8 mouse cellular contexts compared by ENCODE assay signal in genomic region chr9:82975342-82976215, GRCm38 (mm10). TPM values are rescaled to one million over a fixed set of nuclear protein-coding genes. Genes with fewer than 3 reads are reported as not detected.
A peak's percentile ranks its signal among the peaks of the same experiment; 100 is the strongest.
DNase-seq lines count a peak whose midpoint lies in the region; ATAC-seq and TF ChIP-seq lines count a peak whose summit lies in the region.

Phip (minus strand) TSS chr9:82975516.

- peaks cover 1 to 17% of the 10 kb centered on the region in 2 experiments; a peak in 3 of 4 replicates for H3K36me3 ChIP-seq in MEL (ENCODE audit: control insufficient read depth in 1 of 2, insufficient read depth in 2 of 2, low read length in 2 of 2)
- no peaks in the 10 kb centered on the region for H3K36me3 ChIP-seq in forebrain, postnatal 0 days (ENCODE audit: insufficient read depth)
- H3K36me3 ChIP-seq in lung, postnatal 0 days (ENCODE audit: insufficient read depth, low read length) = no peaks in the 10 kb centered on the region

- under 1% methylated on average over 79 of the region's 79 CpGs for WGBS in cerebellum, adult 2 months
- 2% methylated on average over 75 of the region's 79 CpGs for WGBS in forebrain, postnatal 0 days
- WGBS in lung, postnatal 0 days = under 1% methylated on average over 66 of the region's 79 CpGs

- H3K27me3 ChIP-seq in MEL (ENCODE audit: control insufficient read depth in 1 of 2, insufficient read depth in 2 of 2, low read length in 2 of 2) = no peaks in the 10 kb centered on the region
- H3K27me3 ChIP-seq in cerebellum, adult 2 months (ENCODE audit: control insufficient read depth, insufficient read depth, low read length) = no peaks in the 10 kb centered on the region
- no peaks in the 10 kb centered on the region for H3K27me3 ChIP-seq in forebrain, postnatal 0 days (ENCODE audit: insufficient read depth, low read length)
- no peaks in the 10 kb centered on the region for H3K27me3 ChIP-seq in lung, postnatal 0 days (replicated peaks; ENCODE audit: insufficient read depth, low read length)

- no peaks in the 10 kb centered on the region for H3K9me3 ChIP-seq in MEL (replicated peaks; ENCODE audit: insufficient read depth, low read length)
- no peaks in the 10 kb centered on the region for H3K9me3 ChIP-seq in forebrain, postnatal 0 days (ENCODE audit: low read length)
- H3K9me3 ChIP-seq in lung, postnatal 0 days (ENCODE audit: low read length) = no peaks in the 10 kb centered on the region

- H3K4me2 ChIP-seq in forebrain, postnatal 0 days (ENCODE audit: low read depth) = peak within 1 kb of the TSS; percentile 69
- H3K4me2 ChIP-seq in lung, postnatal 0 days (replicated peaks; ENCODE audit: low read depth, low read length) = peak within 1 kb of the TSS; percentile 66

- H3K79me2 ChIP-seq in MEL (ENCODE audit: control insufficient read depth, insufficient read depth, low read length, poor library complexity) = peaks cover 32% of the 10 kb centered on the region

- peak within 1 kb of the TSS; percentile 99 for H3K9ac ChIP-seq in MEL (ENCODE audit: control insufficient read depth, low read depth, low read length, poor library complexity, severe bottlenecking)
- peak within 1 kb of the TSS; percentile 89 for H3K9ac ChIP-seq in forebrain, postnatal 0 days
- peak within 1 kb of the TSS; percentile 82 for H3K9ac ChIP-seq in lung, postnatal 0 days (replicated peaks; ENCODE audit: low read depth)

- peak; percentile 76 to 88 for TF ChIP-seq POLR2A in MEL (IDR thresholded peaks at IDR 0.05; ENCODE audit: control insufficient read depth in 1 of 2, insufficient read depth in 1 of 2, low read depth in 1 of 2, low read length in 2 of 2, poor library complexity in 1 of 2)
- TF ChIP-seq POLR2A in cerebellum, adult 2 months (IDR thresholded peaks at IDR 0.05; ENCODE audit: borderline replicate concordance, insufficient read depth, low read length) = peak; percentile 86

- TF ChIP-seq EP300 in MEL (IDR thresholded peaks at IDR 0.05; ENCODE audit: low read depth in 1 of 2, low read length in 2 of 2) = peak in 1 of 2 experiments; percentile 18; a peak in 1 of 4 replicates
- TF ChIP-seq EP300 in lung, postnatal 0 days (IDR thresholded peaks at IDR 0.05) = 0 out of 2 replicates have a peak, but pooled peaks have one; percentile 51

- H3K27ac ChIP-seq in MEL (ENCODE audit: control insufficient read depth, low read depth, low read length) = peak within 1 kb of the TSS; percentile 100
- peak within 1 kb of the TSS; percentile 92 for H3K27ac ChIP-seq in cerebellum, adult 2 months (ENCODE audit: insufficient read depth, low read length)
- H3K27ac ChIP-seq in forebrain, postnatal 0 days (ENCODE audit: low read depth, low read length) = peak within 1 kb of the TSS; percentile 100
- H3K27ac ChIP-seq in lung, postnatal 0 days (ENCODE audit: low read length) = peak within 1 kb of the TSS; percentile 100

- H3K4me1 ChIP-seq in MEL (ENCODE audit: control insufficient read depth in 1 of 2, insufficient read depth in 2 of 2, low read length in 2 of 2) = peaks cover 6 to 9% of the 10 kb centered on the region in 2 experiments
- no peaks in the 10 kb centered on the region; the same call in 1 of the 2 replicates for H3K4me1 ChIP-seq in cerebellum, adult 2 months (ENCODE audit: control insufficient read depth, insufficient read depth, low read length)
- H3K4me1 ChIP-seq in forebrain, postnatal 0 days (ENCODE audit: insufficient read depth) = peaks cover 8% of the 10 kb centered on the region
- peaks cover 4% of the 10 kb centered on the region; the same call in 1 of the 2 replicates for H3K4me1 ChIP-seq in lung, postnatal 0 days (ENCODE audit: insufficient read depth, low read depth, low read length)

- peak; percentile 80 for ATAC-seq in forebrain, postnatal 0 days
- peak; percentile 82 for ATAC-seq in lung, postnatal 0 days

- no peak for TF ChIP-seq CTCF in MEL (IDR thresholded peaks at IDR 0.05 in 2 of 3, conservative IDR thresholded peaks at IDR 0.05 in 1 of 3; ENCODE audit: control insufficient read depth in 1 of 3, insufficient read depth in 1 of 3, low read depth in 2 of 3, low read length in 3 of 3, poor library complexity in 1 of 3, severe bottlenecking in 1 of 3)
- no peak for TF ChIP-seq CTCF in cerebellum, adult 2 months (IDR thresholded peaks at IDR 0.05; ENCODE audit: borderline replicate concordance, insufficient read depth, low read depth, low read length)
- TF ChIP-seq CTCF in forebrain, postnatal 0 days (IDR thresholded peaks at IDR 0.05; ENCODE audit: low read depth) = peak; percentile 18; the same call in 1 of the 2 replicates
- peak; percentile 33; the same call in 1 of the 2 replicates for TF ChIP-seq CTCF in lung, postnatal 0 days (IDR thresholded peaks at IDR 0.05)

- peak within 1 kb of the TSS; percentile 86 to 100 for H3K4me3 ChIP-seq in MEL (ENCODE audit: control insufficient read depth in 1 of 2, insufficient read depth in 1 of 2, low read depth in 2 of 2, low read length in 2 of 2)
- peak within 1 kb of the TSS; percentile 88 for H3K4me3 ChIP-seq in cerebellum, adult 2 months (replicated peaks; ENCODE audit: insufficient read depth, low read depth, low read length)
- peak within 1 kb of the TSS; percentile 95 for H3K4me3 ChIP-seq in forebrain, postnatal 0 days (ENCODE audit: low read depth, low read length)
- peak within 1 kb of the TSS; percentile 99 for H3K4me3 ChIP-seq in lung, postnatal 0 days (ENCODE audit: low read depth, low read length)

- peak; percentile 95 for DNase-seq in MEL (ENCODE audit: low read depth, low spot score)
- DNase-seq in cerebellum, adult 2 months = peak; percentile 96 to 98
- peak; percentile 98 for DNase-seq in forebrain, postnatal 0 days
- peak; percentile 97 for DNase-seq in heart, postnatal 4 days
- peak; percentile 93 for DNase-seq in layer of hippocampus, adult 9-11 months
- DNase-seq in lung, postnatal 0 days (ENCODE audit: low spot score) = peak; percentile 96
- DNase-seq in ovary, postnatal 14 days (ENCODE audit: low spot score) = peak; percentile 95
- peak; percentile 97 for DNase-seq in thymus, postnatal 14 days

- TF ChIP-seq RAD21 in MEL (IDR thresholded peaks at IDR 0.05; ENCODE audit: low read depth, low read length) = no peak

TF ChIP-seq in MEL, 35 proteins besides CTCF, POLR2A, EP300 and RAD21 (continues in another document):
- TF ChIP-seq SMC3 (IDR thresholded peaks at IDR 0.05; ENCODE audit: low read depth, low read length) = no peak
- peak; percentile 57 for TF ChIP-seq MAX (IDR thresholded peaks at IDR 0.05; ENCODE audit: low read length)
- peak; percentile 59 for TF ChIP-seq TCF12 (IDR thresholded peaks at IDR 0.05; ENCODE audit: low read depth, low read length)
- TF ChIP-seq USF1 (IDR thresholded peaks at IDR 0.05; ENCODE audit: low read depth, low read length) = no peak
- TF ChIP-seq TAL1 (IDR thresholded peaks at IDR 0.05; ENCODE audit: low read length) = no peak
- TF ChIP-seq MYB (IDR thresholded peaks at IDR 0.05; ENCODE audit: low read depth, low read length) = no peak
- TF ChIP-seq POLR2AphosphoS2 (IDR thresholded peaks at IDR 0.05; ENCODE audit: low read length) = peak; percentile 91
- TF ChIP-seq CHD2 (IDR thresholded peaks at IDR 0.05; ENCODE audit: low read length) = 0 out of 2 replicates have a peak, but pooled peaks have one; percentile 22
- 0 out of 2 replicates have a peak, but pooled peaks have one; percentile 12 for TF ChIP-seq ELF1 (IDR thresholded peaks at IDR 0.05; ENCODE audit: low read depth, low read length)
- TF ChIP-seq RCOR1 (IDR thresholded peaks at IDR 0.05; ENCODE audit: low read depth, low read length) = peak; percentile 43; the same call in 1 of the 2 replicates
- peak; percentile 23; the same call in 1 of the 2 replicates for TF ChIP-seq NRF1 (IDR thresholded peaks at IDR 0.05; ENCODE audit: insufficient read depth, low read depth, low read length, poor library complexity, severe bottlenecking)
- TF ChIP-seq USF2 (IDR thresholded peaks at IDR 0.05; ENCODE audit: borderline replicate concordance in 1 of 2, insufficient read depth in 1 of 2, low read depth in 1 of 2, low read length in 2 of 2) = no peak
- peak; percentile 94; the same call in 1 of the 2 replicates for TF ChIP-seq UBTF (IDR thresholded peaks at IDR 0.05; ENCODE audit: borderline replicate concordance, insufficient read depth, low read depth, low read length)
- peak; percentile 30; the same call in 1 of the 2 replicates for TF ChIP-seq ETS1 (IDR thresholded peaks at IDR 0.05; ENCODE audit: low read depth, low read length)
- TF ChIP-seq ZKSCAN1 (IDR thresholded peaks at IDR 0.05; ENCODE audit: low read depth, low read length) = peak; percentile 35; the same call in 1 of the 2 replicates
- TF ChIP-seq TBP (IDR thresholded peaks at IDR 0.05; ENCODE audit: low read depth, low read length) = peak; percentile 83
- no peak for TF ChIP-seq E2F4 (IDR thresholded peaks at IDR 0.05; ENCODE audit: borderline replicate concordance, low read depth, low read length)
- TF ChIP-seq JUND (IDR thresholded peaks at IDR 0.05; ENCODE audit: low read depth, low read length) = no peak
- peak; percentile 65; the same call in 1 of the 2 replicates for TF ChIP-seq CHD1 (IDR thresholded peaks at IDR 0.05; ENCODE audit: low read depth, low read length)
- TF ChIP-seq ZC3H11A (IDR thresholded peaks at IDR 0.05; ENCODE audit: low read depth, low read length) = no peak
- TF ChIP-seq MAFK (IDR thresholded peaks at IDR 0.05; ENCODE audit: borderline replicate concordance, low read depth, low read length) = no peak
- TF ChIP-seq SIN3A (IDR thresholded peaks at IDR 0.05; ENCODE audit: low read length) = peak; percentile 70
- peak; percentile 88 for TF ChIP-seq MYC (IDR thresholded peaks at IDR 0.05; ENCODE audit: low read depth, low read length)
- peak; percentile 87 for TF ChIP-seq KAT2A (conservative IDR thresholded peaks at IDR 0.05; ENCODE audit: low read depth, low read length)
- TF ChIP-seq BHLHE40 (IDR thresholded peaks at IDR 0.05; ENCODE audit: borderline replicate concordance, low read depth, low read length) = no peak
- TF ChIP-seq NELFE (IDR thresholded peaks at IDR 0.05; ENCODE audit: low read depth, low read length) = peak; percentile 88
- peak; percentile 98 for TF ChIP-seq ZNF384 (IDR thresholded peaks at IDR 0.05; ENCODE audit: low read depth, low read length)
- TF ChIP-seq ZMIZ1 (IDR thresholded peaks at IDR 0.05; ENCODE audit: low read depth, low read length) = peak; percentile 86

RNA-seq across cellular contexts. Expression of gene Phip, which starts in this region (rescaled TPM):
- 18.1 and 19.0 TPM in 2 replicates for total RNA-seq in MEL (2012; rRNA removed)
- 10 to 100 TPM; 16.2 to 49.2 TPM for polyA plus RNA-seq in MEL (2012; ENCODE audit: insufficient read depth in 1 of 2, insufficient read length in 2 of 2, low read depth in 1 of 2, low replicate concordance in 2 of 2, missing spikeins in 1 of 2)
- 18.3 and 20.4 TPM in 2 replicates for polyA plus RNA-seq in cerebellum, adult 2 months (2012; rRNA removed)
- total RNA-seq in forebrain, postnatal 0 days (2014; rRNA removed) = 59.2 and 91.2 TPM in 2 replicates
- polyA plus RNA-seq in forebrain, postnatal 0 days (2015; fragmentation: Nextera tagmentation; extraction: Ambion mirVana) = 24.1 and 40.0 TPM in 2 replicates
- total RNA-seq in heart, postnatal 4 days (2021) = 10 to 100 TPM; 52.1 to 53.4 TPM
- polyA plus RNA-seq in lung, postnatal 0 days (2015; fragmentation: Nextera tagmentation; extraction: Ambion mirVana) = 31.0 and 38.1 TPM in 2 replicates

Comparison
In these comparisons a context has a peak if more than half of its experiments do, and no peak if none do; other contexts are left out.
1. Peak in every context shown above with its lines: DNase-seq, ATAC-seq, H3K4me3 ChIP-seq and H3K27ac ChIP-seq.
2. CTCF ChIP-seq: peak in forebrain, postnatal 0 days (single experiment) and lung, postnatal 0 days (single experiment); none in MEL (0 of 3) and cerebellum, adult 2 months (single experiment).